Mouse (Mus musculus) bone marrow, adult 2 months (tissue): ENCODE measurements around the gene Adamts14.

Experiments
- CTCF ChIP-seq: fragments of 200-500 bp; IDR thresholded peaks from 2 replicates; pipeline ENCODE4 v1.5.1; 2011; ENCODE audit warnings: low read length, control low read depth; ENCODE audit not compliant: control insufficient read depth, insufficient read depth
- POLR2A ChIP-seq: fragments of 200-500 bp; IDR thresholded peaks from 2 replicates; pipeline ENCODE4 v1.6.1; 2011; ENCODE audit warnings: low read depth, mild to moderate bottlenecking, control low read depth, low read length, borderline replicate concordance; ENCODE audit not compliant: control insufficient read depth

DNA sequence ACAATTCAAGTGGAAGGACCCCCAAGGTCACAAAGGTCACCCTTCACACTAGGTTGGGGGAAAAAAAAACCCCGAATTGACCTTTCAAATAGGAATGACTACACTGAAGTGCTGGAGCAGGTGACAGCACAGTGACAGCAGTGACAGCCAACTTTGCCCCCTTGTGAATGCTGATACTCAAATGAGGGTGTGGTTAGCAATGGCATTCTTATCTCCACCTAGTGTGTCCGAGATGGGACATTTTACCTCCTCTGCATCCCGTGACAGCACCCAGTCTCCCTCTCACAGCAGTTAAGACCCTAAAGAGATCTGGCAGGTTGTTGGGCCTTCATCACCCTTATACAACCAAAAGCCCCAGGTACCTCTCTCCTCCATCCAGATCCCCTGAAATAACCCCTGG lies 123.8 kb downstream of the Adamts14 start:
- TF ChIP-seq CTCF (no peak), POLR2A (no peak)
